Mouse (Mus musculus) neural tube, embryonic 12.5 days (tissue): ENCODE measurements around the gene Tbx15. TPM values are rescaled to one million over a fixed set of nuclear protein-coding genes. Genes with fewer than 3 reads are reported as not detected.

Source experiments
- ATAC-seq: fragments of 200-750 bp; cut with Nextera tagmentation; 2 replicates; pipeline ENCODE4 v1.8.0; 2017; ENCODE audit warnings: low read depth, mild to moderate bottlenecking, moderate TSS enrichment, moderate library complexity; ENCODE audit not compliant: low FRiP score
- H3K27ac ChIP-seq: fragments of 300-500 bp; sonication (generic); 2 replicates; pipeline ENCODE4 v1.5.1; 2016
- H3K27me3 ChIP-seq: fragments of 300-500 bp; sonication (generic); replicated peaks from 2 replicates; pipeline ENCODE4 v1.6.1; 2016; ENCODE audit warnings: mild to moderate bottlenecking
- H3K36me3 ChIP-seq: fragments of 300-500 bp; sonication (generic); 2 replicates; pipeline ENCODE4 v1.6.1; 2016; ENCODE audit warnings: mild to moderate bottlenecking
- H3K4me1 ChIP-seq: fragments of 300-500 bp; sonication (generic); 2 replicates; pipeline ENCODE4 v1.6.1; 2016
- H3K4me2 ChIP-seq: fragments of 300-500 bp; sonication (generic); replicated peaks from 2 replicates; pipeline ENCODE4 v1.6.1; 2016; ENCODE audit warnings: mild to moderate bottlenecking
- H3K4me3 ChIP-seq: fragments of 300-500 bp; sonication (generic); 2 replicates; pipeline ENCODE4 v1.5.1; 2016
- H3K9ac ChIP-seq: fragments of 300-500 bp; sonication (generic); 2 replicates; pipeline ENCODE4 v1.6.1; 2016; ENCODE audit warnings: mild to moderate bottlenecking
- H3K9me3 ChIP-seq: fragments of 300-500 bp; sonication (generic); 2 replicates; pipeline ENCODE4 v1.6.1; 2016; ENCODE audit warnings: mild to moderate bottlenecking
- WGBS: fragments of 180-500 bp; shearing (Covaris S2); methylation state at CpG from one replicate; pipeline ENCODE4 v1.1.7; 2016; 5-methylcytosine and 5-hydroxymethylcytosine counted together
- polyA plus RNA-seq: library from polyadenylated mRNA; unstranded; fragments of >200 nt; fragmentation: Nextera tagmentation; extraction: Ambion mirVana; gene quantifications from 2 replicates; pipeline ENCODE4 v1.2.1, GENCODE M21; 2016

Tbx15 gene
- 1.6 and 2.7 TPM in 2 replicates for polyA plus RNA-seq

DNA sequence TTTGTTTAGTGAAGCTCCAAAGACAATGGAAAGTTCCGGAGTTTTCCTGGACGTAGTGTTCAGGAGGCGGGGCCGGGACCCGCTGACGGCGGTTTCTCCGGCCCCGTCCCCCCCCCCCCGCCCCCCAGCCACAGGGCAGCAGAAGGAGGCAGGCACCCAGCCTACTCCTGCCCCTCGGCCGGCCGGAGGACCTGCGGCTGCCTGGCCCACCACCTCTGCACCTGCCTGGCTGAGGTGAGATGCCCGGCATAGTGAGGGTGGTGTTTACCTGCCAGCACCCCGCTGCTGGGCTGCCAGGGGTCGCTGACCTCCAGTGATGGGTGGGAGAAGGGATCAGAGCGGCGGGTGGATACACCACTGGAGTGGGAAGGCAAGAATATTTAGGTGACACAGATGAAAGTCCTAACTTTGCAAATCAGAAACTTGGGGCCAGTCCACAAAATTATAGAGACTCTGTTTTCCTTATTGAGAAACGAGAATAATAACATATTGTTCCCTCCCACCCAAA lies at the start of gene Tbx15:
TSS of gene Tbx15 (plus strand) at position 169 of the 508 bp plus-strand sequence.
- H3K27ac ChIP-seq = no peak within 1 kb of the TSS
- no peaks in the 10 kb centered on the region for H3K4me1 ChIP-seq
- H3K9ac ChIP-seq = no peak within 1 kb of the TSS
- no peak for ATAC-seq
- H3K4me3 ChIP-seq = 0 out of 2 replicates have a peak within 1 kb of the TSS, but pooled peaks have one; percentile 13
- 0 out of 2 replicates have a peak within 1 kb of the TSS, but pooled peaks have one; percentile 7 for H3K4me2 ChIP-seq
- H3K27me3 ChIP-seq = peaks cover 96% of the 10 kb centered on the region
- H3K9me3 ChIP-seq = no peaks in the 10 kb centered on the region
- no peaks in the 10 kb centered on the region for H3K36me3 ChIP-seq
- WGBS = 0% methylated on average over 20 of the region's 20 CpGs

DNA sequence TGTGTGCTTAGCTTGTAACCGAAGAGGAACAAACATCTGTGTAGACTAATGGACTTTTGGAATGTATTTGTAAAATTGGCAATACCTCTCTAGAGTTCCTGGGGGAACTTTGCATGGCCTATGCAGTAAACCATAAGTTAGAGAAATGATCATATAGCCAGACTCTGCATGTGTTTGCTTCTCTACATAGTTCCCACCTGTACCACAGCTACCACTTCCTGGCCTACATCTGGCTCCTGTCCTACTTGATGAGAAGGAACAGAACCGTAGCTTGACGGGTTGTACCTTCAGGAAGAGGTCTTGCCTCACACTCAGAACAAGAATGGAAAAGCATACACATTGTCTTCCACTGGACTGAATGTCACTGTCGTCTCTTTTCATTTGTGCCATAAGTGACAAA lies 46.6 kb upstream of the Tbx15 start:
- Histone ChIP-seq H3K9ac (no peak overlapping the region), H3K36me3 (no peaks in the 10 kb centered on the region), H3K27me3 (no peaks in the 10 kb centered on the region), H3K27ac (no peak overlapping the region), H3K9me3 (no peaks in the 10 kb centered on the region), H3K4me2 (no peak overlapping the region), H3K4me1 (no peaks in the 10 kb centered on the region), H3K4me3 (no peak overlapping the region)
- WGBS = 82% methylated on average over 4 of the region's 4 CpGs
- no peak for ATAC-seq

DNA sequence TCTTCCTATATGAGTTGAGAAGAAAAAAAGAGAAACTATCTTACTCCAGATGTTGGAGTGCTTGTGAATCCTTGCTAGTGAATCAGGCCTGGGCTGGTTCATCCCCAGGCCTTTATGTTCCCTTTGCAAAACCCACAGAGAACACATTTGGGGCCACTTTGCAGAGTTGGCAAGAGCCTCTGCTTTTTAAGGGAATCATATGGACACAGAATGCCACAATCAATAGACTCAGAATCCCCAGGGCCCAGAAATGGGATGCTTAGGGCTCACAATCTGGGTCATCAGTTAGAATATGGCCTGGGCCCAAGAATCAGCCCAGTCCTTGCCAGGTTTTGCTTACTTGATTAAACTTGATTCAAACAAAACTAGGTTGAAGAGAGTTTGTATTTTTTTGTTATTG lies 36.9 kb upstream of the Tbx15 start:
- Histone ChIP-seq H3K9ac (no peak overlapping the region), H3K27ac (no peak overlapping the region), H3K9me3 (no peaks in the 10 kb centered on the region), H3K4me3 (no peak overlapping the region), H3K36me3 (no peaks in the 10 kb centered on the region), H3K4me2 (no peak overlapping the region), H3K27me3 (no peaks in the 10 kb centered on the region), H3K4me1 (no peaks in the 10 kb centered on the region)
- no peak for ATAC-seq

DNA sequence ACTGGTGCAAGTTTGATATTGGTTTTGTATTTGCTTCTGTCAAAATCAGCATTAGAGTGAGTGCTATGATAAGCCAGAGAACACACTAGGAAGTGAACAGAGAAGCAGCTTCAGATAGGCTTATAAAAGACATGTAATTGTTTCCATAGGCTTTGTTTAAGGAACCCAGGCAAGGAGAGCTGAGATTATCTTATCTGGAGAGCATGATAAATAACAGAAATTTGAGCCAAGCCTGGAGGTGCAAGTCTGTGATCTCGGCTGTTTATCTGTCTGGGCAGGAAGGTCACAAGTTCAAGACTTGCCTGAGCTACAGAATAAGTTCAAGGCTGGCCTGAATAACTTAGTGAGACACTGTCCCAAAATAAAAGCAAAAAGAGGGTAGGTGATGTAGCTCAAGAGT lies 31.8 kb upstream of the Tbx15 start:
- no peaks in the 10 kb centered on the region for H3K9me3 ChIP-seq
- no peak overlapping the region for H3K4me2 ChIP-seq
- H3K27ac ChIP-seq = no peak overlapping the region
- H3K27me3 ChIP-seq = no peaks in the 10 kb centered on the region
- H3K4me1 ChIP-seq = peaks cover 3% of the 10 kb centered on the region; the same call in 1 of the 2 replicates
- ATAC-seq = no peak
- WGBS = 66% methylated on average over 1 of the region's 1 CpGs
- H3K4me3 ChIP-seq = no peak overlapping the region
- no peak overlapping the region for H3K9ac ChIP-seq
- no peaks in the 10 kb centered on the region for H3K36me3 ChIP-seq

DNA sequence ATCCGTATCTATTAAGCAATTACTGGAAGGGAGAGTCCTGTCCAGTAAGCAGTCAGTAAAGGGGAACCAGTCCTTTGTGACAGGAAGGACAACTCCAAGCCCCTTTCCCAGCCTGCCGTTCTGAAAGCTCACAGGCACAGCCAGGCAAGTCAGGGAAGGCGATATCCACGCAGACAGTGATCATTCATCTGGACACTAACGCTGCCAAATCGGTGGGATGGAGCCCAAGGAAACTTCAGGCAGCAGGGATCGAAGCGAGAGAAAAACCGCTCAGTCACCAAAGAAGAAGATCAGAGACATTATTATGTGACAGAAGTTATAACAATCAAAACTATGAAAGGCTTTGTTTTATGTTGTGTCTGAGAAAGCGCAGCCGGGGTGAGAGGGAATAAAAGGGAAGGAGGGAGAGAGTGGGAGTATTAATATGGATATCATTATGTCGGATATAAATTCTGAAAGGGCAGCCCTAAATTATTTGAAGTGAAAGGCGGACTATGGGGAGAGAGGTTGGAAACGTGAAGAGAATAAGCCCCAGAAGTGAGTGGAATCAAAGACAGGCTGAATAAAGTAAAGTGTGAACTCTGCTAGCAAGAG lies 29.0 kb upstream of the Tbx15 start:
- H3K4me2 ChIP-seq = no peak overlapping the region
- ATAC-seq = no peak
- 32% methylated on average over 14 of the region's 14 CpGs for WGBS

DNA sequence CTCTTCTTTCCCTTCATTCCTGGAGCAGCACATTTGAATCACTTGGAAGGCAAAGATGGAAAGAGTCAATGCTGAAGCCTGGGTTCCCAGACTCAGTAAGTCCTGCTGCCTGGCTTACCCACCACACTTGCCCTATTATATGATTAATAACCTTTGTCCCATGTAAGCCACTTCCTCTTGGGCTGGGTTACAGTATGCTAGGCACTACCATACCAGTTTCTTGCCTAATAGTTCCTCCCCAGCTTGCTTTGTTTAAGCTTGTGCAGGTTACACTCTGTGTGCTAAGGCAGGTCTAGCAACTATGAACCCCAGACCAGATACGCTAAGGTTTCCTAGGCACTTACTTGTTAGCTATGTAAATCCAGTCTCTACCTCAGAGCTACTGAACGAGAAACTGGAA lies 12.4 kb upstream of the Tbx15 start:
- no peak overlapping the region for H3K4me2 ChIP-seq
- H3K27ac ChIP-seq = no peak overlapping the region
- ATAC-seq = no peak
- no peak overlapping the region for H3K4me3 ChIP-seq
- 88% methylated on average over 2 of the region's 2 CpGs for WGBS
- H3K9me3 ChIP-seq = no peaks in the 10 kb centered on the region
- no peaks in the 10 kb centered on the region for H3K36me3 ChIP-seq
- H3K4me1 ChIP-seq = no peaks in the 10 kb centered on the region
- peaks cover 5% of the 10 kb centered on the region for H3K27me3 ChIP-seq
- no peak overlapping the region for H3K9ac ChIP-seq

More for the DNA sequence above, 29.0 kb upstream of the Tbx15 start:
- Histone ChIP-seq H3K4me1 (peaks cover 3% of the 10 kb centered on the region; the same call in 1 of the 2 replicates), H3K9ac (no peak overlapping the region), H3K4me3 (no peak overlapping the region), H3K27me3 (no peaks in the 10 kb centered on the region), H3K36me3 (no peaks in the 10 kb centered on the region), H3K27ac (no peak overlapping the region), H3K9me3 (no peaks in the 10 kb centered on the region)

DNA sequence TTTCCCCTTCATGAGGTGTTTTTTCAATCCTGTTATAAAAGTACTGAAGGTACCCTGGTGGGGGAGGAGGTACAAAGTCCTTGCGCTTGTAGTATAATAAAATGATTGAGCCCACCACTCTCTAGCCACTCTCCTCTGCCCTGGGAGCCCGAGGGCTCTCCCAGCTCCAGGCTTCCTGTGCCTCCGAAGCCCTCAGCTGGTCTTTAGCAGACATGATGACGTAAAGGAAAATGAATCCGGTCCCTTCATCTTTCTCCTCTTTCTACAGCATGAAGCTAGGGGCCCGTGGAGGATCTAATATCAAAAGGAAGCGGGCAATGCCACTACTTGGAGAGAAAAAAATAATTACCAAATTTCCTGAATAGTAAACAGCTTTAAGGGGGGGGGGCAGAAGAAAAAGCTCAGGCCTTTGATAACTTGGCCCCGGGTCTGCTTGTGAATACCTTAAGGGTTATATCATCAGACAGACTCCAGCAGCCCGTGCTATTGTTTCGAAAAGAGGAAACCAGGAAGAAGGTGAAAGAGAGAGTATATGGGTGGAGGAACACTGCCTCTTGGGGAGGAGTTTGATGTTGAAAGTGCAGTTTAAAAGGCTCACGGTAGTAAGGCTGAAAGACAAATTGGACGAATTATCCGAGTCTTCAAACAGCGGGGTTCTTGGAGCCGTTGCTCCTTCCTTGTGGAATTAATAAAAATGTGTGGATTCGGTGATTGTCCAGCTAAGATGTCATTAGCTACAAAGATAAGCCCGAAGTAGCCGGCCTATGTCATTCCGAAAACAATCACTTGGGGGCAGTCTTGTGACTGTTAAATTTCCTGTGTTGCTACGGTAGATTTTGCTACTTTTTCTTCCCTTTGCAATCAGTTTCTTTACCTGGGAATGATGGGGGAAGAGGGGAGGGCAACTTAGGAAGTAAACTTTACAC lies 6.5 kb upstream of the Tbx15 start:
- peak; percentile 51 for ATAC-seq
- Histone ChIP-seq H3K9ac (no peak overlapping the region), H3K27me3 (peaks cover 61% of the 10 kb centered on the region), H3K27ac (no peak overlapping the region), H3K9me3 (no peaks in the 10 kb centered on the region), H3K4me2 (peak overlapping the region; percentile 36), H3K4me3 (0 out of 2 replicates have a peak overlapping the region, but pooled peaks have one; percentile 11), H3K4me1 (0 out of 2 replicates have a peak, but pooled peaks cover 4% of the 10 kb centered on the region), H3K36me3 (no peaks in the 10 kb centered on the region)
- WGBS = 5% methylated on average over 20 of the region's 20 CpGs

DNA sequence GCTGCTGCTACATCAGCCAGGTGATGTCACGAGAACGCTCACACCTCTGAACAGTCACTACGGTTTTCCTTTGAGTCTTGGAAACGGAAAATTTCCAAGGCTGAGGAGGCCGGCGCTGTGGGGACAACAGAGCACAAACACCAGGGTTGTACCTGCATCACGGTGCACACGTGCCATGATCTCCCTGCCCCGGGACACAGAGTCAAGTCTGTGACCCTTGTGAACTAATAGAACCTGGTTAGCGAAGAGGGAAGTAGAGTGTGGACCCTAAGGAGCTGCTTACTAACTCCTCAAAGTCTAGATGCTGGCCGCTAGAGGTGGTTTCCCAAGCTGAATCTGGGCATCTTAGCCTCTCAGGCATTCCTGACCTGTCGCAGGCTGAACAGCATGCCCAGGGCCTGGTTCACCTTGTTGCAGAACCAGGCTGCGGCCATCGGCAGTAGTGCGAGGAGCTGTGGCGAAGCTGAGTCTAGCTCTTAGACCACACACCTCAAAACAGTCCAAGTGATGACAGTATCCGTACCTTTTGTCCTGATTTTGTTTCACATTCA lies 5.8 kb upstream of the Tbx15 start:
- Histone ChIP-seq H3K27me3 (peaks cover 68% of the 10 kb centered on the region), H3K9me3 (no peaks in the 10 kb centered on the region), H3K36me3 (no peaks in the 10 kb centered on the region), H3K27ac (no peak overlapping the region), H3K9ac (no peak overlapping the region), H3K4me2 (peak overlapping the region; percentile 36), H3K4me3 (0 out of 2 replicates have a peak overlapping the region, but pooled peaks have one; percentile 11), H3K4me1 (0 out of 2 replicates have a peak, but pooled peaks cover 4% of the 10 kb centered on the region)
- ATAC-seq = peak; percentile 48; the same call in 1 of the 2 replicates
- 3% methylated on average over 17 of the region's 17 CpGs for WGBS

DNA sequence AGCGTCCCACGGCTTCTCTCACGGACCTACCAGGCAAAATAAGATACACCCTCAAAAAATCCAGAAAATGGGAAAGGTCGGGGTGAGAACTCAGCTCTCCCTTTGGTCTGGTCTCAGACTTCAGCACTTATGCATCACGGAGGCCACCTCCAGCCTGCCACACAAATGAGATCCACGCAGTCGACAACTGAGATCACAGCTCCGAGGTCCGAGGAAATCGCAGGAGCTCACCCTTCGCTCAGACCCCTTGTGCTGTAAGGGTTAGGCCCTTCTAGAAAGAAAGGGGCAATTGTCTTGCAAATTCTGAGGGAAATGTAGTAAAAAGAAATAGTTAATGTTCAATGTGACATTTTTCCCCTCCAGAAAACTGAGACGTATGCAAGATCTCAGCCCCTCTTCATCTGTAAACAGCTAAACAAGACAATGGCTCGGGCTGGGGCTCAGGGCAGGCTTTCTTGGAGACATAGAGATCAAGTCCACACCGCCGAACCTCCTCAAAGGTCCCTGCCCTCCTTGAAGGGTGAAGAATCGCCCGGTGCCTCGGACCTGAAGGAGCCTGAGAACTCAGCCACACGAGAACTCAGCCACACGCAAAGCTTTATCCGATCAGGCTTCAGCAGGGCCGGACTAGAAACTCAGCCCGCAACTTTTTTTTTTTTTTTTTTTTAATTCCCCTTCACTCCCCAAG lies 4.9 kb upstream of the Tbx15 start:
- no peak overlapping the region for H3K9ac ChIP-seq
- H3K27me3 ChIP-seq = peaks cover 77% of the 10 kb centered on the region
- 0 out of 2 replicates have a peak, but pooled peaks cover 4% of the 10 kb centered on the region for H3K4me1 ChIP-seq
- 1% methylated on average over 23 of the region's 23 CpGs for WGBS
- ATAC-seq = no peak
- no peaks in the 10 kb centered on the region for H3K36me3 ChIP-seq
- H3K9me3 ChIP-seq = no peaks in the 10 kb centered on the region
- H3K4me3 ChIP-seq = no peak overlapping the region
- no peak overlapping the region for H3K4me2 ChIP-seq
- no peak overlapping the region for H3K27ac ChIP-seq

DNA sequence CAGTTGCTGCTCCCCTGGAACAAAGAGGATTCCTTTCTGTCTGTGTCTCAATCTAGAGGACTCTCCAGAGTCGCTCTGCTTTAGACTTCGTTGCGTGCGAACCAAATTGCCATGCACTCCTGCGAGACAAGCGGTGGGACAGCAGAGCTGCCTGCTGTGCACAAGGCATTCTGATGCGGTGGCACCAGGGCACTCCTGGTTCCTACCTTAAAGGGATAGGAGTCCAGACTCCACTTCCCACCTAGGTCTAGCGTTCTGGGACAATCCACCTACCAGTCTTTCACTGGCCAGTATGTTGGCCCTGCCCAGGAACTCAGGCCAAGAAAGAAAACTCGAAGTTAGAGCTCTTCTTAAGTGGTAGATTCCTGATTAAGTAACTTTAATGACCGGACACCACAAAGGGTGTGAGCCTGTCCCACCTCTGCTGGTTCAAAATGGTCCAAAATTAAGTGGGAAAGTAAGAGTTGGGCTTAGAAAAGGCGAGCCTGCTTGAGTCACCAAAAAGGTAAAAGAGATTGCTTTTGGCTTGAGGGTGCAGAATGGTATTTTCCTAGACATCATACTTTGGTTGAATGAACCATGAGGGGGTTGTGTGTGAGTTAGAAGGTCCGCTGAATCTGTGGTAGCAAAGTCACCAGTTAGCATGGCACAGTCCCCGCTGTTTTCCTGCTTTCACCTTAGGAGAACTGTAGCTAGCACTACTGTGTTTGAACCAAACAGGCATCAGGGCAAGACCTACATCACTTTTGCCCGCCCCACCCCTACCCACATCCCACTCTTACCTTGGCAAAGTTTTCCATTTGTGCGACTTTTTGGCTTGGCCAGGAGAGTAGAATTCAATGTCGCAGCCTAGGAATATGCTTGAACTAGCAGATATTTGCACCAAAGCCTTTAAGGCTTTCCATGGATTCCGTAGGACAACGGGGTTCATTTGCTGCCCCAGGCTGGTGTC lies 4.1 kb upstream of the Tbx15 start:
- H3K9ac ChIP-seq = no peak overlapping the region
- ATAC-seq = no peak
- WGBS = 1% methylated on average over 18 of the region's 18 CpGs

DNA sequence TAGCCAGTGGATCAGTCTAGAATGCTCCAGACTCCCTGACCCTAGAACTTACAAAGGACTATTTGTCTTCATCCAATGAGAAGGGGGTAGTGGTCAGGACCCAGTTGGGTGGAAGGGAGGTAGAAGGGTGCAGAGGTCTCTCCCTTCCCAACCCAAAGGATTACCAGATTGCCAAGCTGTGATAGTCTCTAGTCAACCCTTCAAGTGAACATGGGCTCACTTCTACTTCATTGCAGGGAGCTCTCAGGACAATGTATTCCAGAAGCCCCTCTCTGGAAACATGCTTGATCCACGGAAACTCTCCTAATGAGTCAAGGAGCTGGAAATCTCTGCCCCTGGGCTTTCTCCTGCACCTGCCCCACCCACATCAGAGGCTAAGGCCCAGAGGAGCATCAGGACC lies 1.5 kb upstream of the Tbx15 start:
- H3K9ac ChIP-seq = no peak overlapping the region
- H3K27me3 ChIP-seq = peaks cover 96% of the 10 kb centered on the region
- H3K4me1 ChIP-seq = no peaks in the 10 kb centered on the region
- no peak overlapping the region for H3K27ac ChIP-seq
- 0% methylated on average over 1 of the region's 1 CpGs for WGBS
- no peak for ATAC-seq
- no peak overlapping the region for H3K4me3 ChIP-seq
- H3K36me3 ChIP-seq = no peaks in the 10 kb centered on the region
- no peak overlapping the region for H3K4me2 ChIP-seq
- no peaks in the 10 kb centered on the region for H3K9me3 ChIP-seq

More for the DNA sequence above, 4.1 kb upstream of the Tbx15 start:
- Histone ChIP-seq H3K27ac (no peak overlapping the region), H3K4me2 (no peak overlapping the region), H3K4me3 (no peak overlapping the region), H3K9me3 (no peaks in the 10 kb centered on the region), H3K36me3 (no peaks in the 10 kb centered on the region), H3K27me3 (peaks cover 85% of the 10 kb centered on the region), H3K4me1 (0 out of 2 replicates have a peak, but pooled peaks cover 4% of the 10 kb centered on the region)
